Mouse (Mus musculus): Measurements from ENCODE around the gene Smad5. TPM values are rescaled to one million over a fixed set of nuclear protein-coding genes. Genes with fewer than 3 reads are reported as not detected.

Gene Smad5
- 10 to 100 TPM; 49.7 to 68.6 (median 58.2) TPM for total RNA-seq (2022)

GRCm38 (mm10) chr13:56702469-56703221 lies at the start of gene Smad5:
Smad5 (plus strand) TSS chr13:56703010.
- DNase-seq: peak; percentile 77

GRCm38 (mm10) chr13:56654176-56654575 lies 48.6 kb upstream of the Smad5 start:
- DNase-seq: no peak

- peak; percentile 47 for DNase-seq
Measured at GRCm38 (mm10) chr13:56657946-56658512, 44.8 kb upstream of the Smad5 start.

- DNase-seq: no peak
Measured at GRCm38 (mm10) chr13:56658931-56659330, 43.9 kb upstream of the Smad5 start.

GRCm38 (mm10) chr13:56661914-56662621 lies 40.7 kb upstream of the Smad5 start:
- DNase-seq: peak; percentile 70

GRCm38 (mm10) chr13:56664256-56665170 lies 38.3 kb upstream of the Smad5 start:
- DNase-seq: no peak

GRCm38 (mm10) chr13:56671206-56671605 lies 31.6 kb upstream of the Smad5 start:
- no peak for DNase-seq

- DNase-seq: no peak
Measured at GRCm38 (mm10) chr13:56677731-56678130, 25.1 kb upstream of the Smad5 start.

- peak; percentile 80 for DNase-seq
Measured at GRCm38 (mm10) chr13:56678188-56678787, 24.5 kb upstream of the Smad5 start.

- DNase-seq: no peak
Measured at GRCm38 (mm10) chr13:56678826-56679504, 23.8 kb upstream of the Smad5 start.

- no peak for DNase-seq
Measured at GRCm38 (mm10) chr13:56681924-56682323, 20.9 kb upstream of the Smad5 start.

- no peak for DNase-seq
Measured at GRCm38 (mm10) chr13:56682326-56682725, 20.5 kb upstream of the Smad5 start.

GRCm38 (mm10) chr13:56683306-56683705 lies 19.5 kb upstream of the Smad5 start:
- DNase-seq: no peak

GRCm38 (mm10) chr13:56692011-56692410 lies 10.8 kb upstream of the Smad5 start:
- DNase-seq: no peak

GRCm38 (mm10) chr13:56692644-56693043 lies 10.2 kb upstream of the Smad5 start:
- no peak for DNase-seq

- DNase-seq: no peak
Measured at GRCm38 (mm10) chr13:56695701-56696100, 7.1 kb upstream of the Smad5 start.

GRCm38 (mm10) chr13:56696699-56697098 lies 6.1 kb upstream of the Smad5 start:
- DNase-seq: no peak

- no peak for DNase-seq
Measured at GRCm38 (mm10) chr13:56697171-56697570, 5.6 kb upstream of the Smad5 start.

- DNase-seq: no peak
Measured at GRCm38 (mm10) chr13:56698391-56698790, 4.4 kb upstream of the Smad5 start.

GRCm38 (mm10) chr13:56699370-56699769 lies 3.4 kb upstream of the Smad5 start:
- DNase-seq: no peak

GRCm38 (mm10) chr13:56700981-56701380 lies 1.8 kb upstream of the Smad5 start:
- DNase-seq: no peak
